Mouse (Mus musculus) myocyte (in vitro differentiated cells): ENCODE data around the gene Hoxc10. TPM values are rescaled to one million over a fixed set of nuclear protein-coding genes. Genes with fewer than 3 reads are reported as not detected.
A peak's percentile ranks its signal among the peaks of the same experiment; 100 is the strongest.

ENCODE experiments used
- H3K27me3 ChIP-seq: one replicate; pipeline ENCODE4 v1.6.1; 2011; ENCODE audit not compliant: control insufficient read depth, insufficient read depth, insufficient read length
- H3K36me3 ChIP-seq: one replicate; pipeline ENCODE4 v1.6.1; 2011; ENCODE audit not compliant: control insufficient read depth, insufficient read depth
- H3K4me2 ChIP-seq: one replicate; pipeline ENCODE4 v1.6.1; 2011; ENCODE audit warnings: low read depth, control low read depth
- H3K4me3 ChIP-seq: one replicate; pipeline ENCODE4 v1.5.1; 2011; ENCODE audit warnings: mild to moderate bottlenecking, control low read depth, moderate library complexity
- H3K79me2 ChIP-seq: one replicate; pipeline ENCODE4 v1.6.1; 2011; ENCODE audit not compliant: control insufficient read depth, insufficient read depth
- H3ac ChIP-seq: one replicate; pipeline ENCODE4 v1.6.1; 2011; ENCODE audit not compliant: control insufficient read depth, insufficient read length
- CEBPB ChIP-seq: IDR thresholded peaks from 2 replicates; pipeline ENCODE4 v1.6.1; 2011; ENCODE audit warnings: mild to moderate bottlenecking, moderate library complexity; ENCODE audit not compliant: poor library complexity, insufficient read depth, severe bottlenecking
- E2F4 ChIP-seq: IDR thresholded peaks from one replicate; pipeline ENCODE4 v1.6.1; 2011; ENCODE audit warnings: mild to moderate bottlenecking, control low read depth, moderate library complexity; ENCODE audit not compliant: insufficient read depth
- MAX ChIP-seq: IDR thresholded peaks from one replicate; pipeline ENCODE4 v1.6.1; 2011; ENCODE audit warnings: low read depth, mild to moderate bottlenecking, control low read depth
- MYOD1 ChIP-seq, 3 experiments: IDR thresholded peaks; one replicate each; pipeline ENCODE4 v1.6.1; 2011; ENCODE audit warnings: control low read depth in 2 of 3, low read depth in 2 of 3, mild to moderate bottlenecking in 2 of 3, moderate library complexity in 1 of 3; ENCODE audit not compliant: insufficient read length in 2 of 3, control insufficient read depth in 1 of 3
- MYOG ChIP-seq, 3 experiments: IDR thresholded peaks; one replicate each; pipeline ENCODE4 v1.6.1; 2011; ENCODE audit warnings: control low read depth in 2 of 3, low read depth in 2 of 3, mild to moderate bottlenecking in 2 of 3; ENCODE audit not compliant: insufficient read length in 2 of 3, control insufficient read depth in 1 of 3, insufficient read depth in 1 of 3
- POLR2A ChIP-seq: IDR thresholded peaks from one replicate; pipeline ENCODE4 v1.6.1; 2011; ENCODE audit warnings: low read depth, mild to moderate bottlenecking, control low read depth, moderate library complexity; ENCODE audit not compliant: insufficient read length
- POLR2AphosphoS2 ChIP-seq: IDR thresholded peaks from one replicate; pipeline ENCODE4 v1.6.1; 2011; ENCODE audit warnings: low read depth, control low read depth; ENCODE audit not compliant: insufficient read length
- REST ChIP-seq: IDR thresholded peaks from one replicate; pipeline ENCODE4 v1.6.1; 2011; ENCODE audit warnings: mild to moderate bottlenecking, control low read depth, moderate library complexity; ENCODE audit not compliant: insufficient read depth, insufficient read length
- SRF ChIP-seq: IDR thresholded peaks from one replicate; pipeline ENCODE4 v1.6.1; 2011; ENCODE audit warnings: low read depth; ENCODE audit not compliant: control insufficient read depth, insufficient read length
- TCF12 ChIP-seq: IDR thresholded peaks from one replicate; pipeline ENCODE4 v1.6.1; 2011; ENCODE audit warnings: mild to moderate bottlenecking, control low read depth; ENCODE audit not compliant: poor library complexity, insufficient read depth, severe bottlenecking
- TCF3 ChIP-seq: IDR thresholded peaks from one replicate; pipeline ENCODE4 v1.6.1; 2011; ENCODE audit warnings: low read depth, control low read depth; ENCODE audit not compliant: insufficient read length
- USF1 ChIP-seq: IDR thresholded peaks from one replicate; pipeline ENCODE4 v1.6.1; 2011; ENCODE audit warnings: low read depth, mild to moderate bottlenecking, control low read depth, moderate library complexity
- polyA plus RNA-seq: library from polyadenylated mRNA; unstranded; fragments of >200 nt; fragmentation: generic; extraction: Trizol; gene quantifications from one replicate; pipeline ENCODE4 v1.2.1, GENCODE M21; 2012; ENCODE audit warnings: missing spikeins

Hoxc10 gene
- polyA plus RNA-seq, 1 experiment, result 43.5 TPM

DNA sequence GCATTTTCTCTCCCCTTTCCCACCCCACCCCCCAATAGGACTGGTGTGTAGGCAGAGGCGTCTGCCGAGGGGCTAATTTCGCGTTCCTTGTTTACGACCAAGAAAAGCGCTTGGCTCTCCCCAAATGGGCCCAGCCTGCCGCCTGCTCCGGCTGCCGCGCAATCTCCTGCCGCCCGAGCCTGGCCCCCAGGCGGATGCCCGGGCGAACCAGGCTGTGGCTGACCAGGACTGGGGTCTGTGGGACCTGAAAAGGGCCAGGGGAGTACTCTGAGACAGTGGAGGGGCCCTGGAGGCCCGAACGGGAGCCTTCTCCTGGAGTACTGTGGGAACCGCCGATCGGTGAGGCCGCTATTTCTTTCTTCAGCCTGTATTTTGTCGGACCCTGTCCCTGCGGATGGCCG, 33.9 kb downstream of the Hoxc10 start:
- H3K79me2 ChIP-seq, result peaks cover 67% of the 10 kb centered on the region
- no peaks in the 10 kb centered on the region for H3K36me3 ChIP-seq
- H3K4me3 ChIP-seq, result peak overlapping the region; percentile 73
- TF ChIP-seq MYOG (IDR thresholded peaks at IDR 0.05; ENCODE audit: control insufficient read depth in 1 of 3, insufficient read depth in 1 of 3, insufficient read length in 2 of 3, low read depth in 2 of 3) (no peak), POLR2AphosphoS2 (peak; percentile 7), REST (no peak), CEBPB (no peak), MAX (no peak), POLR2A (peak; percentile 49), TCF3 (no peak), TCF12 (no peak), MYOD1 (IDR thresholded peaks at IDR 0.05; ENCODE audit: control insufficient read depth in 1 of 3, insufficient read length in 2 of 3, low read depth in 2 of 3) (no peak)
- peak overlapping the region; percentile 35 for H3ac ChIP-seq
- H3K4me2 ChIP-seq, result peak overlapping the region; percentile 98
- H3K27me3 ChIP-seq, result no peaks in the 10 kb centered on the region

DNA sequence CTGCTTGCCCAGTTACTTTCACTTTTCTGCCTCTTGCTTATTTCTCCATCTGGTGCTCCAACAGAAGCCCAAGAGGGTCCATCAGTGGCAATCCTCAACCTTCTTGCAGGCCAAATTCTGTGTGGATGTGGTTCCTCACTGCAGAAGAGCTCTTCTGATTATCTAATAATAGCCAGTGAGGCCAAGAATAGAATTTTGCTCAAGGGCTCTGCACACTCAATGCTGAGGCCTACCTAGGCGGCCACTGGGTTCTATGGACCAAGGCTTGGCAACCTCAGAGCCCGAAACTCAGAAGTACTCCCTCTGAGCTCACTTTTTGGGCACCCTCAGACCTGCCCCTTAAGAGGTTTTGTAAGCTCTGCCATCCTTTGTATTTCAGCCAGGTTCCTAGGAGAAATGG, 34.8 kb downstream of the Hoxc10 start:
- Histone ChIP-seq H3K79me2 (peaks cover 69% of the 10 kb centered on the region), H3K36me3 (no peaks in the 10 kb centered on the region), H3K27me3 (no peaks in the 10 kb centered on the region), H3K4me2 (peak overlapping the region; percentile 98), H3ac (peak overlapping the region; percentile 35), H3K4me3 (peak overlapping the region; percentile 73)
- no peak for TF ChIP-seq TCF3
- no peak for TF ChIP-seq CEBPB
- no peak for TF ChIP-seq E2F4
- no peak for TF ChIP-seq TCF12
- TF ChIP-seq POLR2A, result no peak
- no peak for TF ChIP-seq SRF
- no peak for TF ChIP-seq USF1
- no peak for TF ChIP-seq REST
- TF ChIP-seq MAX, result no peak
- TF ChIP-seq MYOD1 (IDR thresholded peaks at IDR 0.05; ENCODE audit: control insufficient read depth in 1 of 3, insufficient read length in 2 of 3, low read depth in 2 of 3), result no peak
- no peak for TF ChIP-seq MYOG (IDR thresholded peaks at IDR 0.05; ENCODE audit: control insufficient read depth in 1 of 3, insufficient read depth in 1 of 3, insufficient read length in 2 of 3, low read depth in 2 of 3)
- TF ChIP-seq POLR2AphosphoS2, result no peak

DNA sequence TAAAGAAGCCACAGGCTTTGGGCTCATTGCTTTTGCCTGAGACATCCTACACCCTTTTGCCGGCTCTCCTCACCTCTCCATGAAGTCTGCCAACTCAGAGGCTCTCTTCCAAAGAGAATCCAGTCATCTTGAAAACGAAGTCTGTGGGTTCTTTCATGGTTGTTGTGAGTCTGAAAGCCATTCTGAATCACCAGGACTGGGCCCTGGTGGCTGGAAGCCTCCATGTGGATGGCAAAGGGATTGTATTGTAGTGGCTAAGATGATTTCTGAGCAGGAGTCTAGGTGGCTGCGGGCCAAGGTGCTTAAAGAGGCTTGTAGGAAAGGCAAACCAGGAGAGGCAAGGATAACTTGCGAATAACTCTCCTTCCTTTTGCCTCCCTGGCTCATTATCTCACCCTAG, 35.6 kb downstream of the Hoxc10 start:
- Histone ChIP-seq H3K79me2 (peaks cover 74% of the 10 kb centered on the region), H3K27me3 (no peaks in the 10 kb centered on the region), H3K4me3 (peak overlapping the region; percentile 73), H3K36me3 (no peaks in the 10 kb centered on the region), H3K4me2 (peak overlapping the region; percentile 98), H3ac (no peak overlapping the region)
- no peak for TF ChIP-seq TCF3
- TF ChIP-seq MYOD1 (IDR thresholded peaks at IDR 0.05; ENCODE audit: control insufficient read depth in 1 of 3, insufficient read length in 2 of 3, low read depth in 2 of 3), result no peak
- TF ChIP-seq MAX, result no peak
- TF ChIP-seq POLR2AphosphoS2, result no peak
- TF ChIP-seq TCF12, result no peak
- TF ChIP-seq REST, result no peak
- TF ChIP-seq SRF, result no peak
- no peak for TF ChIP-seq USF1
- no peak for TF ChIP-seq E2F4
- no peak for TF ChIP-seq POLR2A
- no peak for TF ChIP-seq MYOG (IDR thresholded peaks at IDR 0.05; ENCODE audit: control insufficient read depth in 1 of 3, insufficient read depth in 1 of 3, insufficient read length in 2 of 3, low read depth in 2 of 3)
- TF ChIP-seq CEBPB, result no peak

DNA sequence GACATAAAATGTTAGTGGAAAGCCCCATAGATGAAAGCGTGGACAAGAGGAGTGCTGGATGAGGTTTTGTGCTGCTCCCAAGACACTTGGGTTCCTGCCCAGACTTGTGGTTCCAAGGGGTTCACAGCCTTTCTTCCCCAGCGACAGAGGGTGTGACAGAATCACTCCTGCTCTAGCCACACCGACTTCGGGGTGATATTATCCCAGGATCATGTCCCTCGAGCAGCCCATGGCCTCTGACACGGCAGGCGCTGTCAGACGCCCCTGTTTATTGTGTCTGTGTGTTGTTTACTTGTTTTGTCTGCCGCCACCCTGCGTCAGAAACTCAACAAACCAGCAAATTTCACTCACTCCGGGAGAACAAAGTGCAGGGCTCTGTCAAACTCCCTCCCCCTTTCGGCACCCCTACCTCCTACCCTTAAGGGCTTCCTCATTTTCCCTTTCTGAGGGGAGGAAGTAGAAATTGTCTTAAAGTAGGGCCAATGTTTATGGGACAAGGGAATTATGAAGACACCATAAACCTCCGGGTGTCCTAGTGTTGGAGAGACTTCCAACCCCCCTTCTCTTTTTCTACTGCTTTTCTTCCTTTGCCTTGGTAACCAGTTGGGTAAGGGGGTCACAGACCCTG, 36.3 kb downstream of the Hoxc10 start:
- Histone ChIP-seq H3K4me2 (peak overlapping the region; percentile 98), H3ac (no peak overlapping the region), H3K4me3 (peak overlapping the region; percentile 73), H3K27me3 (no peaks in the 10 kb centered on the region), H3K36me3 (no peaks in the 10 kb centered on the region), H3K79me2 (peaks cover 82% of the 10 kb centered on the region)
- TF ChIP-seq MYOG (IDR thresholded peaks at IDR 0.05; ENCODE audit: control insufficient read depth in 1 of 3, insufficient read depth in 1 of 3, insufficient read length in 2 of 3, low read depth in 2 of 3), result peak in 1 of 3 experiments; percentile 3
- no peak for TF ChIP-seq MAX
- no peak for TF ChIP-seq TCF3
- TF ChIP-seq CEBPB, result no peak
- TF ChIP-seq POLR2A, result peak; percentile 33
- TF ChIP-seq POLR2AphosphoS2, result peak; percentile 19

DNA sequence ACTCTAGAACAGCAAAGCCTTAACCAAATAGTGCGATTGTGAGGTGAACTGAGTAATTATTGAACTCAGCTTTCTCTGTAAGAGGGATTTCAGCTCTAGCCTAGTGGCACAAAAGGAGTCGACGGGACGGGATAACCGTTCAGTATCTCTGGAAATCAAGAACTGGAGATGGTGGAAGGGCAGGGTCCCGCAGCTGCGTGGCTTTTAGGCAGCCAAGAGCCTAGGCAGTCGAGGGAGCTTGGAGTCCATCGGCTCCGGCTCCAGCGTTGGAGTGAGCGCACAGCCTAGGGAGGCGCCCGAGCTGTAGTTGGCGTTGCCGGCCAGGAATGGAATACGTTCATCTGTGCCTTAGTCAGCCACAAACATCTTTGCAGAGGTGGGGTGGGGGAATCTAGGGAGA, 38.7 kb downstream of the Hoxc10 start:
- H3K4me3 ChIP-seq, result peak overlapping the region; percentile 20
- peaks cover 96% of the 10 kb centered on the region for H3K79me2 ChIP-seq
- H3K4me2 ChIP-seq, result peak overlapping the region; percentile 98
- H3K27me3 ChIP-seq, result no peaks in the 10 kb centered on the region
- H3ac ChIP-seq, result peak overlapping the region; percentile 26
- no peaks in the 10 kb centered on the region for H3K36me3 ChIP-seq
- TF ChIP-seq E2F4 (no peak), POLR2AphosphoS2 (peak; percentile 20), POLR2A (peak; percentile 60)
